Mouse (Mus musculus): ENCODE data around the gene Rnls. TPM values are rescaled to one million over a fixed set of nuclear protein-coding genes. Genes with fewer than 3 reads are reported as not detected.

Rnls gene
- total RNA-seq, 4 experiments from 2014 or later, result 9.5 to 10.9 (median 10.3) TPM

DNA sequence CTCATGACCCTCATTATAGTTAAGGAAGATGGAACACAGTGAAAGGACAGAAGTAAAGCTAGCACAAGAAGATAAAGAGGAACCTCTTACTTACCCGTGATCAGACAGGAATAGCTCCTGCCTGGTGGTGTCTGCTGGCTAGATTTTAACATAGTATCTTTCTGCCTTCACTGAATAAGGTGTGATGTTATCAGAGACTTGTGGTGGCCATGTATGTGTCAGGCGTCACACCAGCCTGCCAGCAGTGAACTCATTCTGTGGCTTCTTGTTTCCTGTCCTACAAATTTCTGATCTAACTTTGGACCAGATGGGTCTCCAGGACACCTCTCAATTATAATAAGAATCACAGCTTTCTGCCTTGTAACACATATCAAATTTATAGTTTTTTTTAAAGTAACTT is 129.7 kb downstream of the Rnls start:
- no peak for DNase-seq (ENCODE audit: low spot score in 2 of 2)

DNA sequence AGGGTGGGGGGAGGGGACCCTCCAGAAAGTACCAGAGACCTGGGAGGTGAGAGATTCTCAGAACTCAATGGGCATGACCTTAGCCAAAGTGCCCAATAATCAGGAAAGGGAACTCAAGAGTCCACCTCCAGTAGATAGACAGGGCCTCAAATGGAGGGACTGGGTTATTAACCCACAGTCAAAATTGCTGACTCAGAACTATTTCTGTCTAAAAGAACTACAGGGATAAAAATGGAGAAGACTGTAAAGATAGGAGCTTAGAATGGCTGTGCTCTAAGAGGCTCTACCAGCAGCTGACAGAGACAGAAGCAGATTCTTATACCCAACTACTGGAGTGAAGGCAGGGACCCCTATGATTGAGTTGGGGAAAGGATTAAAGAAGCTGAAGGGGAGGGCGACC is 132.9 kb downstream of the Rnls start:
- no peak for DNase-seq (ENCODE audit: low spot score in 2 of 2)

DNA sequence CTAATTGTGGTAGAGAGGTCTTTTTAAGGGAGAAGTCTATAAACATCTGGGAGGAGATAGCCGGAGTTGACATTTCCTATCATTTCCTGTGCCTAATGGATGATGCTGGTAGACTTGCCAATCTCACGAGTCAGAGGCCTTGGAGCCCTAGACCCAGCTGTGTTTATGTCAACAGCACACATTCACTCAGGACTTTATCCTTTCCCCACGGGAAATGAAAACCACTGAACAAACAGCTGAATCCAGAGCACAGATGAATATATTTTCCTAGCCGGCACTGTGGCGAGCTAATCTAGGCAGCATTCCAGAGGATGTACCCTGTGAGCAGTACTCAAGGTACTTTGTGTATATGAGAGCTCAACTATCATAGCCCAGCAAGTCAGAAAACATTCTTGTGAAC is 138.2 kb downstream of the Rnls start:
- DNase-seq (ENCODE audit: low spot score in 2 of 2), result no peak

DNA sequence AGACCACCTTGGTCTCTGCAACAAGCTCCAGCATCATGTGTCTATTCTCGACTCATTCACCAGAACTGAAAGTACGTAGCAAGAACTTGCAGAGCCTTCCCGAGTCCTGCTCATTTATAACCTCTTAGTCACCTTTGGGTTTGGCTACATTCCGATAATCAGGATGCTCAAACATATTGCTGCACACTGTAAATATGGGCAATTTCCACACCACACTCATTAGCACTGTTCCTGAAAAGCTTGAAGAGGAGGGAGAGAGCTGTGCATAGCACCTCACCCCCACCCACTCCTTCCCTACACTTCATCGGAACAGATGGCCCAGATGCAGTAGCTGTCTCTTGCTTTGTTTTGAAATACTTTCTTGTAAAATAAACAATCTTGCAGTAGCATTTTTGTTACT is 139.9 kb downstream of the Rnls start:
- no peak for DNase-seq (ENCODE audit: low spot score in 2 of 2)

DNA sequence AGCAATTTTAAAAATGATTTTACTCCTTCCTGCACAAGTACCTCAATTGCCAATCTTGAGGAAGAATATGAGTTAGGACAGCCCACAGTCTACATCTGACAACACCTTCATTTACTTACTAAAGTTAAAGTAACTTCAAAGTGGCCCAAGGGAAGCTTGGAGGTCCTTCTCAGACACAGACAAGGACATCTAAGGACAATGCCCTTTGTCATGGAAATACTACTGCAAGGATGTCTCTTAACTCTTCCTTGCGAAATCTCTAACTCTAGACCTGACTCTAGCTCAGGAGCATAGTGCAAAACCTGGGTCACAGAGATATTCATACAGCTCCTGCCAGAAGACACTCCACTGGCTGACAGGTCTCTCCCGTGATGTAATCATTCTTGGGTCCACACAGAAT is 147.9 kb downstream of the Rnls start:
- DNase-seq (ENCODE audit: low spot score in 2 of 2), result no peak

DNA sequence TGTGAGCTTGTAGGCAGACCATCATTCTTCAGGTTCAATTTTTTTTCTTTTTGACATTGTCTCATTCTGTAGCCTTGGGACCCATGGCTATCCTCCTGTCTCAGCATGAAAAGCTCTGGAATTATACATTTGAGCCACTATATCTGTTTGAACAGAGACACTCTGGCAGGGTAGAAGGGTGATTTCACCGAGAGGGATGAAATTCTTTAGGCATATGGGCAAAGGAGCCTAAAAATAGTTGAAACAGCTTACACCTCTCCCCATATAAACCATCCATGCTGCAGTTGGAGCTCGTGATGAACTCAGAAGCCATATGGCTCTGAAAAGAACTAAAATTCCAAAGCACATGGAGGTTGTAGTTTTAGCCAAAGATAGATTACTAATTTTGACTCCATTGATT is 151.7 kb downstream of the Rnls start:
- no peak for DNase-seq (ENCODE audit: low spot score in 2 of 2)

DNA sequence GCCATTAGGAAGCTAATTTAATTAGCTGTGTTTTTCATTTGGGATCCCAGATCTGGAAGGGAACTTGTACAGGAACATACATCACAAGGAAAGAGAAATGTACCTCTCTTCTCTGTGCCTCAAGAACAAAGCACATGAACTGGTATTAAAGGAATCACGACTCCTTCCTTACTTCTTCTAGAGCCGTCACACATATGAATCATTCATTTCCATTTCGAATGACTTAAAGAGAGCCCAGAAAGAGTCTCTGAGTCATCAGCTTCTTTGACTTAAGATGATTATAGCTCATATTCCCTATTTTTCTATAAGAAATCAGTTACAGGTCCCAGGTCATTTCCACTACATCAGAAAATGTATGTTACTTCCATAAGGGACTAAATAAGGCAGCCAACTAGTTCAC is 159.2 kb downstream of the Rnls start:
- DNase-seq (ENCODE audit: low spot score in 2 of 2), result no peak

DNA sequence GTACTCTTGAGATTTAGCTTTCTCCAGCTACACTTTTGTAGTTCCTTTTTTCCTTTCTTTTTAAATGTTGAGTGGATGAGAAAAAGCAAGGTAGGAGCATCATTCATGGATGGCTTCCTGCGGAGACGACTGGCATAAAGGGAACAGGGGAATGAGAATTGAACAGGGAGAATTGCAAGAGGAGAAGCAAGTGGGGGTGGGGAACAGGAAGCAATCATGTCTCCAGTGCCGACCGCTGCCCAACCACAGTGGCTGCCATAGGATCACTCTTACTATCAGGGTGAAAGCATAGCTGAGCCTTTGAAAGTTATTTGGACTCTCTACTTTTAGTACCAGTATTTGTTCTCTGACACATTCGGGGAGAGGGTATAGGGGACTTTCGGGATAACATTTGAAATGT is 160.8 kb downstream of the Rnls start:
- no peak for DNase-seq (ENCODE audit: low spot score in 2 of 2)

DNA sequence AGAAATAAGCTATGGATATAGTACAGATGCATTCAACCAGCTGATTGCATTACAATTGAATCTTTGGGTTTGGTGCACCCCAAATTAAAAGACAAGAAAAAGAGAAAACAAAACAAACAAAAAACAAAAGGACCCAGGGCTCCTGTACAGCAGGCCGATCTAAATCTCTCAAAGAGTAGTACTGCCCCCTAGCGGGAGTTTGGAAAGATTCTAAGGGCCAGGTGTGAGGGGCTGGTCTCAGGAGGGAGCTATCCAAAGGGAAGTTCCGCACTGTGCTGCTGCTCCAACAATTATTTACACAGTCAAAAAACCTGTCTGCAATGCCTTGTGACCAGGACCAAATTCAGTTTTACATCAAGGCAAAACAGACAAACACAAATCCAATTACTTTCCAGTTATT is 165.1 kb downstream of the Rnls start:
- DNase-seq (ENCODE audit: low spot score in 2 of 2), result peak; percentile 12 to 25

DNA sequence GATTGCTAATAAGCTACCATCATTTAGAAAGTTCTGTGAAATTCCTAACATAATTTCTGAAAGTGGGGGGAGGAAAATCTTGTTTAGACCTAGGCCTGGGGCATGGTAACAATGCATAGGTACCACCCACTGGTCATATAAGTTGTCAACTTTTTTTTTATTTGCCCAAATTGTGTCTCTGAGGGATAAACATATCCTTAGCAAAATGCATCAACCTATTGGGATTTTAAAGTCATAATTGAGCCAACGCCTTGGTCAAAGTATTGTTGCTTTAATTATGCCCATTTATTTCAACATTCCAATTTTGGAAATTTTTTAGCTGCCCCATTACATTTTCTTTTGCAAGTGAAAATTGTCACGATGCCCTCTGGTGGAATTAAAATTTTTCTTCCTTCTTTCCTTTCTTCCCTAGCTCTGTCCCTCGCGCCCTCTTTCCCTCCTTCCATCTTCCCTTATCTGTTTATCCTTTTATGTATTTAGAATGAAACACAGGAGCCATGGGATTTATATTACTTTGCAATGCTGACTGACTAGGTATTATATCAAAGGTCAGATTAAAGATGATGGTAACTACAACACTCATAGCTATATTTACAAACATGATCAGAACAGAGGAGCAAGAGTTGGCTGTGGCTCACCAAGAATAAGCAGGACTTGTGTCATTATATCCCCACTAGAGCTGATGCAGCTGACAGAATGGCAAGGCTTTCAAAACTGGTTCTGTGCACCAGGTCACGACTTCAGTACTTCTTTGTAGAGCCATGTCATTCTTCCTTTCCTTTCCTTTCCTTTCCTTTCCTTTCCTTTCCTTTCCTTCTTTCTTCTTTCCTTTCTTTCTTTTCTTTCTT is 166.0 kb downstream of the Rnls start:
- DNase-seq (ENCODE audit: low spot score in 2 of 2), result no peak

DNA sequence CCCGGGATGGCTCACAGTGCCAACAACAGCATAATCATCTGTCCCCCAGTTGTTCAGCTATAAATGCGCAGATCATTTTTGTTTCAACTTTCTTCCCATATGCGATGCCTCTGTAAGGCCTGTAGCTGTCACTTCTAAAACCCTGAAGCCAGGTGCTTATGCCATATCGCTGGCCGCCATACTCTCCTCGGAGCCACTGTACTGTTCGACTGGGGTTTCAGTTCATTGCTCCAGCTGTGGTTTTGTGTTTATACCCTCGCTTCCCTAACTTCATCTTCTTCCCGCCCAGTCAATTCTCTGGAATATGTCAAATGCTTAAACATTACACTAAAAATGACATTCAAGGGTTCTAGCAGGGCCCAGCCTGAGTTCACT is 167.1 kb downstream of the Rnls start:
- DNase-seq (ENCODE audit: low spot score in 2 of 2), result no peak

DNA sequence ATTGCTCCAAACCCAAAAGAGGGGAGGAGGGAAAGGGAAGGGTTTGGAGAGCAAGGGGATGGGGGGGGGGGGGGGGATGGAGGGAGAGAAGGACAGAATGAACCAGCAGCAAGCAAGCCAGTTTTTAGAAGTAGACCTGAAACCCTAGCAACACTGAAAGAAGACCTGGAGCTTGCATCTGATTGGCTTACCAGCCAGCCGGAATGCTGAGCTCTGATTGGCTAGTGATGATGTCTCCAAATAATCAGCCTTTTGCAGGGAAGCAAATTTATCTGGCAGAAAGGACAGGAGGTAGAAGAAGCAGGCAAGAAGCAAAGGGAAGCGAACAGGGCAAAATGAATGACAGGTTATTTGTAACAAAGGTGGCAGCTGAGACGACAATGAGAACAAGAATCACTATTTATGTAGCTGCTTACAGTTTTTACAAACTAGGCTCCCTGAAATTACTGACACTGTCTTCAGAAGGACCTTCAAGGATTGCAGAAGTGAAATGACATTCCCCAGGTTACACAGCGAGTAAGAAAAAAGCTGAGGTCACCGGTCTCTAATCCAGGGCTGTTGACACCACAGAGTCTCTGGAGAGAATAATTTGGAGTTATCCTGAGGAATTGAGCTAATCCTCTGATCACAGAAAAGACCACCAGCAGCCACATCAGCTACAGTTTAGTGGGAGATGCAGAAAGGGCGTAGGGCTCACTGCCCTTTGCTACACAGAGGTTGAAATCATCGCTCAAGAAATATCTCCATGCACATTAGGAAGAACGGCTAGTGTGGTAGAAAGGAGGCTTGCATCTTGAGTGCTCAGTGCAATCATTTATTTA is 167.7 kb downstream of the Rnls start:
- DNase-seq (ENCODE audit: low spot score in 2 of 2), result peak in 1 of 2 experiments; percentile 21

DNA sequence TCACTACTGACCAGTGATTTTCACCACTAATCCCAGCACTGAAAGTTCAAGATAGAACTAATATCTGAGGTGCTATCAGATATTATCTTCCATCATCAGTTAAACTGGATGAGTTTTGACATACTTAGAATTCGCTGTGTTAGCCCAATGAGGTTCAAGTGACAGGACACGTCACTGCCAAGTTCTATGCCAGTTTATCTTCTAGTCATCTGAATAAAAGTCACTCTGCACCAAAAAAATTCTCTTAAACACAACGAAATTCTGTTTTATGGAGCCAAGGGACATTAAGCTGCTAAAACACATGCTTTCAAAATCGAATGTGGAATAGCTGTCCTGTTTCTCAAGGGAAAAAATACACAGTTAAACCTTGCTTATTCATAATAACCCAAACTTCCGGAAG is 168.3 kb downstream of the Rnls start:
- DNase-seq (ENCODE audit: low spot score in 2 of 2), result no peak

DNA sequence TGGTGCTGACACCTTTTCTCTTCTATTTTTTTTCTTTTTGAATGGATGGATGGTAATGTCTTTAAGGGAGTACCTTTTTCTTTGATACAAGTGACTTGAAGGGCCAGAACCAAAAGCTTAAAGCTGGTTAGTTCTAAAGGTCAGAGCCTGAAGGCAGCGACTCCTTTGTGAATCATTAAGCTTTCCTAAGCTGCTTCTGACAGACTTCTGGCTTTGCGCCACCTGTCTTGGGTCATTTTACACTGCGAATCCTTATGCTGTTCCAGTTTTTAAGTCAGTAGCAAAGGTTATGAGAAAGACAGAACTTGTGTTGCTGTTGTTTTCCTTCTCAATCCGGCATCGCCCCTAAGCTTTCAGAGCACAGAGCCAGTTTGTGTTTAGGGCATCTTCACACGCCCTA is 168.8 kb downstream of the Rnls start:
- peak in 1 of 2 experiments; percentile 26 for DNase-seq (ENCODE audit: low spot score in 2 of 2)

DNA sequence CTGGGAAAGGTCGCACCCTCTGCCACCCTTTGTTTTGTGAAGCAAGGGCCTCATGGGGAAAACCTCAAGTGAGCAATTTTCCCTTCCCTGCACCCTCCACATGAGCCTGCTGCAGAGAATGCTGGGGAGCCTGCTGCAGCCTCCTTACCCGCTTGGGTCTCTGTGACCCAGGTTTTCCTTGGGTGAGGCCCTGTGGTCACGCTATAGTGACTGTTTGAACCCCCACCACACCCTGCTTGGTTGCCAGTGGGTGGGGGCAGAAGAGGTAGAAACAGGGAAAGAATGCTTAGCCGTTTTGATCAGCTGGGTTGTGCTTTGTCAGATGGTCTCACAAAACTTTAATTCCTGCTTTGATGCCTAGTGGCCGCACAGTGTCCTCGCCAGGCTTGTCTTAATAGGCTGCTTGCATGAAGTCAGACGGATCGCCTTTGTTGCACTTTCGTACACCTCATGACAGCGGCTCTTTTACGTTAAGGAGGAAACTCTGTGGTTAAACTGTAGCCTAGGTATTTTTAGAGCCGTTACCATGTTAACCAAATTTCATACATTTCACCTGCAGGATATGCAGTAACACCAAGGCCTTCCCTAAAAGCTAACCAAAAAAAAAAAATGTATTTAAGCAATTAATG is 169.4 kb downstream of the Rnls start:
- DNase-seq (ENCODE audit: low spot score in 2 of 2), result no peak

DNA sequence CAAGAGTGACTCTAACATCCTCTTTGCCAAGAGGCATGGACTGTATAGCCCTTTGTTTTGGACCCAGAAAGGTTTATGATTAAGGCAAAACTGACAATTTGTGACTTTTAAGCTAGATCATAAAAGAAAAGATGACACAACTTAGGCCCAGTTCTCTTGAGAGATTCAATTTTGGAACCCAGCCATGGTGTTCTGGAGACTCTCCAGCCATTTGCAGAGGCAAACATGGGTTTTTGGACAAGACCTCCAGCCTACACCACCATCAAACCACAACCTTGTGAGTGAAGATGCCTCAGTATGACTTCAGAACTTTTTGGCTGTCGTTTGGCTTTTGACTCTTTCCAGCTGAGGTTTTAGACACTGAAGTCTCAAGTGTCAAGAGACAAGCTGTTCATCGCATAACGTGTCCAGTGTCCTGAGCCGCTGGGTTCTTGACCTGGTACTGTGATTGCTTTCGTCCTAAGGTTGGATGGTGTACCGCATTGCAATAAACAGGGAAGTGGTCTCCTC is 174.2 kb downstream of the Rnls start:
- DNase-seq (ENCODE audit: low spot score in 2 of 2), result no peak

DNA sequence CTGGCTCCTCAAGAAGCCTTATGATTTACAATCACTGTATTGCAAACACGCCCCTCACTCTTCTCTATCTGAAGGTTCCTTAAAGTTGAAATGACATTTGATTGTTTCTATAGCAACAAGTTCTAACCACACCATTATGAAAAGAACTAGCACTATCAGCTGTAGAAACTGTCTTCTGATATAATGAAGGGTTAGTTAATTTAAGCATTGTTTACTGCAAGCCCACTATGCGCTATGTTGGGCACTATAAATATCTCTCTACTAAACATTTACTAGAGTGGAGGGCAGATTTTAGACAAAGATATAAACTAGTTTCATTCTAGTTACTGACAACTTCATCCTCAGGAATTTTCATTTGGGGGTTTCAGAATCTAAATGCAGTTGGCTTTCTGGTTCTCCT is 182.4 kb downstream of the Rnls start:
- DNase-seq (ENCODE audit: low spot score in 2 of 2), result no peak

DNA sequence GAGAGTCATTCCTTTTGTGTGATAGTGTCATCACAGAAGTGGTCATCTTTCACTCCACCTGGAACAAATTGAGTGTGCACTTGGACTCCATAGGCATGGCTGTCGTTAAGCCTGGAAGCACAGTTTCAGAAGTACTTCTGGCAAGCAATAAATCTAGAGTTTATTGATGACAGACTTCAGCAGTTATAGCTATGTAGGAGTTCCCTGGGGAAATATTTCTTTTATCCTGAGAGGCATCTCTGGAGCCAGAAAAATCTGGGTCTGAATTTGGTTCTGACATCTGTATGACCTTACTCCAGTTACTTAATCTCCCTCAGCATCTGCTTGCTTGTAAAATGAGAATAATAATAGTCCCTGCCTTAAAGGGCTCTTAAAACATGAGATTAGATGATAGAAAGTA is 184.1 kb downstream of the Rnls start:
- DNase-seq (ENCODE audit: low spot score in 2 of 2), result no peak

DNA sequence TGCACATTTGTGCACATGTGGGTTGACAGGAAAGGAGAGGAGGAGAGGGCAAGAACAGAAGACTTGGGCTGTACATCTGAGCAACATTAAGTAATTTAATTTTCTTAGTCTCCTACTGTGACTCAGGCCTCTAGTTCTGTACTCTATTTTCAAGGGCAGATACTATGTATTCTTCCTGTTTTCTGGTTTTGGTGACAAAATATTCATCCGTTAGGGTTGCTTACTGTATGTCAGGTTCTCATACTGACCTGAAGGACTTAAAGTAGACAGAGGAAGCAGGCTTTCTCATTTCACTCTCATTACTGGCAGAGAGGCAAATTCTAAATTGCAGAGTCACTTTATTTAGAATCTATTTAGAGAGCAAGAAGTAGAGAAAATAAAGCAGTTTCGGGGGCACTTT is 186.7 kb downstream of the Rnls start:
- DNase-seq (ENCODE audit: low spot score in 2 of 2), result no peak

DNA sequence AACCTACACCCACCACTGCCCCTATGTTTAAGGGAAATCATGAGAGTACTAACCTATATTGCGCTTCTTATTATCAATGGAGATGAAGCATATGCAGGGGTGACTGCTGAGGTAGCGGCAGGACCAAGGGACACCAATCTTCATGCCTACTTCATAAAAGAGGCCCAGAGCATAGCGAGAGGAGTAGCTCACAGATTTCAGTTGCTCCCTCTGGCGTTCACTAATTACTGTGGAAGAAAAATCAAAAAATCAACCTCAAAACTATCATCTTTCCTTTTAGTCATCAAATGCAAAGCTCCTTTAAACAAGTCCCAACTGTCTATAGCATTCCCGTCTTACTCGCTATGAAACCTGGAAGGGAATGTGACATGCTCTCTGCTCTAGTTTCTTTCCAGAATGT is 189.7 kb downstream of the Rnls start:
- no peak for DNase-seq (ENCODE audit: low spot score in 2 of 2)

DNA sequence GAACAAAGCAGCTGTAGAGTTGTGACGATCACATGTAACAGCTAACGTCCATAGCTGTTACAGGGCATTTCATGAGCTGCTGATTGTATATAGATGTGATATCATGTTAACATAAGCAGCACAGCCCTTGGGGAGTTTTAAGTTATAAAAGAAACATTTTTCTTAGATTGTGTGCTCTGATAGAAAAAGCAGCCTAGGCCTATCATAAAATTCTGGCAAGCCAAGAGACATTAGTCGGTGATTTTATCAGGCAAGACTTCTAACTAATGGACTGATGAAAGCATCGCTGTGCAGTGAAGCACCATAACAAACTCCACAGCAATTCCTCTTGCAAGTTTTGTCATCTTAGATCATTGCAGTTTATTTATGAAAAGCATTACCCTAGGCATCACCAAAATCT is 190.9 kb downstream of the Rnls start:
- DNase-seq (ENCODE audit: low spot score in 2 of 2), result no peak

DNA sequence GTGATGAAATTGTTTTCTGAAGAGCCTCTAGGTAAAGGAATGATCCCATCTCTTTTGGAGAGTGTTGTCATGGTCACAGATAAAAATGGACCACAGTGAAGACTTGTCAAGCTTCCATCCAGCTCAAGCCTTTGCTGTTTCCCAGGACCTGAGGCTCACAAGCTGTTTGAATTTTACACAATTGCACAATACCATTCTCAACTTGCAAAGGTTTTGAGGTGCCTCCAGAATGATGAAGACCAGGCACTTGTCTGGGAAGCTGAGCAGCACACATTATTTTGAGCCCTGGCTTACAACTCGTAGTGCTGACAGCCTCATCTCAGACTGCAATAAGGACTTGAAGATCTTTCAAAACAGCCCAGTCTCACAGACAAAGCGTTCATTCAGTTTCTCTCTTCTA is 200.0 kb downstream of the Rnls start:
- no peak for DNase-seq (ENCODE audit: low spot score in 2 of 2)

Measured in gastrocnemius, adult 8-10 months (tissue).